Mouse (Mus musculus) small intestine, adult 2 months (tissue): ENCODE data around the gene Psmd13.

Source experiments
- CTCF ChIP-seq: fragments of 200-500 bp; IDR thresholded peaks from 2 replicates; pipeline ENCODE4 v1.5.1; 2012; ENCODE audit warnings: low read depth, mild to moderate bottlenecking, control low read depth, inconsistent platforms, low read length, moderate library complexity, mixed read lengths; ENCODE audit not compliant: insufficient replicate concordance, insufficient read length; ENCODE audit errors: extremely low read depth
- POLR2A ChIP-seq: fragments of 200-500 bp; IDR thresholded peaks from 2 replicates; pipeline ENCODE4 v1.6.1; 2012; ENCODE audit warnings: low read depth, mild to moderate bottlenecking, control low read depth, inconsistent platforms, low read length, moderate library complexity

GRCm38 (mm10) chr7:140856785-140857549, 24.8 kb upstream of the Psmd13 start, which contains the start of gene Ric8a:
- TF ChIP-seq CTCF (0 out of 2 replicates have a peak, but pooled peaks have one; percentile 1), POLR2A (peak; percentile 44; the same call in 1 of the 2 replicates)
